Mouse (Mus musculus) duodenum, adult 2 months (tissue): ENCODE results near the gene Ccdc85a. TPM values are rescaled to one million over a fixed set of nuclear protein-coding genes. Genes with fewer than 3 reads are reported as not detected.

Experiments
- polyA plus RNA-seq: library from polyadenylated mRNA; depleted of rRNA; stranded (reverse); fragments of >200 nt; gene quantifications from 2 replicates; pipeline ENCODE4 v1.2.3, GENCODE M21; 2012; ENCODE audit warnings: low replicate concordance; rRNA removed

The Ccdc85a gene
- 0.21 and 0.29 TPM in 2 replicates for polyA plus RNA-seq

DNA sequence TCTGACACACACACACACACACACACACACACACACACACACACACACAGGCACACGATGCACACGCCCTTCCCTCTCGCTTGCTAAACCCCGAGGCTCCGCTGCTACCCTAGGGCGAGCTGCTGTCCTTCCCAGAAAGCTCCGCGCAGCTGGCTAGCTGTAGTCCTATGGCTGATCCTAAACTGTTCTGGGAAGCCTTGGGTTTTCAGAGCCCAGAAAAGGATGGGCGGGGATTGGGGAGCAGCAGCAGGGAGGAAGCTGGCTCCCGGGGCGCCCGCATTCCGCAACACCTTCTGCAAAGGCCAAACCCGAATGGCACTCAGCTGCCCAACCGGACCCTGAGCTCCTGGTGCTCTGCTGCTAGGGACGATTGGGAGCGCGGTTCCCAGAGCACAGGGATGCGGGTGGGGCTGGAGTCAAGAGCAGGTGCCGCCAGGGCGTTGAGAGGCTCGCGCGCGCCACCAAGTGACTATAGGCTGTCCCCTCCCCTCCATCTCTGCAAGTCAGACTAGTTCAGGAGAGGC, at the start of gene Ccdc85a:
TSS of gene Ccdc85a (minus strand) at position 414 of the 524 bp plus-strand sequence.

GRCm38 (mm10) chr11:28339224-28340150, 244.6 kb downstream of the Ccdc85a start, which contains the start of gene Gm6685:
Gene Gm6685 (minus strand): TSS chr11:28339867.

Other genes with a start within 250 kb of the Ccdc85a start
- gene Gm6685, start 244.5 kb downstream of the Ccdc85a start, polyA plus RNA-seq = not detected in 2 replicates